Mouse (Mus musculus): ENCODE measurements at regions not wholly inside any gene's neighbourhood (a gene's known extent, or its start where the extent isn't known, plus 50 kb on each side); places are given as distances from the start of the nearest gene placed in this dataset.

DNA sequence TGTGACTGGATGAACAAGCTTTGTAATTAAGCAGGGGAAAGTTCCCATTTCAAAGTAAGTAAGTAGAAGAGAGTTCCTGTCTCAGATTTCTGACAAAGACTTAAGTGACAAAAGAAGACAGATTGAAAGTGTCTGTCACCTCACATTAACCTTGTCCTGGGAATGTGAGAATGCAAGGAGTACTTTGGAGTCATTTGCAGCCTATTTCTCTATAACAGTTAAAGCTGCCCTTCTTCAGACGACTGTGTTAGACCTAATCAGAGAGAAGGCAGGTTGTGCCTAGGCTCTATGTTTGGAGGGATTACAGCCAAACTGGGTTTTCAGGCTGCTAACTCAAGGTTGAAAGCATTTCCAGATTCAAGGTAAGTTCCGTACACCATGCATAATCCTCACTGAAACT, 446.5 kb downstream of the Pdgfc start:
- no peak for DNase-seq (ENCODE audit: extremely low read depth, low read depth)

- no peak for DNase-seq (ENCODE audit: extremely low read depth, low read depth)
Observed at GRCm38 (mm10) chr3:81483363-81483762, 447.1 kb downstream of the Pdgfc start.

- DNase-seq (ENCODE audit: extremely low read depth, low read depth) = no peak
Observed at GRCm38 (mm10) chr3:81505316-81505715, 427.1 kb upstream of the Ctso start.

GRCm38 (mm10) chr3:81508611-81509010, 423.8 kb upstream of the Ctso start:
- no peak for DNase-seq (ENCODE audit: extremely low read depth, low read depth)

- DNase-seq (ENCODE audit: extremely low read depth, low read depth) = no peak
Observed at GRCm38 (mm10) chr3:81521804-81522203, 410.6 kb upstream of the Ctso start.

- DNase-seq (ENCODE audit: extremely low read depth, low read depth) = no peak
Observed at GRCm38 (mm10) chr3:81530872-81531271, 401.5 kb upstream of the Ctso start.

GRCm38 (mm10) chr3:81535448-81536205, 396.8 kb upstream of the Ctso start:
- no peak for DNase-seq (ENCODE audit: extremely low read depth, low read depth)

- DNase-seq (ENCODE audit: extremely low read depth, low read depth) = no peak
Observed at GRCm38 (mm10) chr3:81554773-81555172, 377.6 kb upstream of the Ctso start.

GRCm38 (mm10) chr3:81562610-81563258, 369.7 kb upstream of the Ctso start:
- DNase-seq (ENCODE audit: extremely low read depth, low read depth) = no peak

- no peak for DNase-seq (ENCODE audit: extremely low read depth, low read depth)
Observed at GRCm38 (mm10) chr3:81563858-81564756, 368.3 kb upstream of the Ctso start.

- no peak for DNase-seq (ENCODE audit: extremely low read depth, low read depth)
Observed at GRCm38 (mm10) chr3:81564757-81565063, 367.7 kb upstream of the Ctso start.

- no peak for DNase-seq (ENCODE audit: extremely low read depth, low read depth)
Observed at GRCm38 (mm10) chr3:81583387-81584027, 348.9 kb upstream of the Ctso start.

- no peak for DNase-seq (ENCODE audit: extremely low read depth, low read depth)
Observed at GRCm38 (mm10) chr3:81589109-81589508, 343.3 kb upstream of the Ctso start.

DNA sequence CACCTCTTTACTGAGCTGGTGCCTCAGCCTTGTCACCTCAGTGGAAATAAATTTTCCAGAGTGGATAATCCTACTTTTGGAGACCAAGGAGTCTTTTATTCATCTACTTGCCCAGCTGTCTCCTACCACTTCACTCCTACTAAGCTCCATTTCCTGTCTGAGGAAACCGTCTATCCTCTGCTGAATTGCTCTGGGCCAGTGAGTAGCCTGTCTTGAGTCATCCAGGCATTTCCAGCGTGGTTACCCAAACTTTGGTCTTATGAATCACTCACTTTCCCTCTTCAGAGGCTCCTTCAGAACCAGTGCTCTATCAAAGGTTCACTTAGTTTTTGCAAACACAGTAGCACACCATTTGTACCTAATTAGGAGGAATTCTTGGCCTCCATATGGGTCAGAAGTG, 303.2 kb upstream of the Ctso start:
- no peak for DNase-seq (ENCODE audit: extremely low read depth, low read depth)

GRCm38 (mm10) chr3:81658490-81658889, 273.9 kb upstream of the Ctso start:
- no peak for DNase-seq (ENCODE audit: extremely low read depth, low read depth)

DNA sequence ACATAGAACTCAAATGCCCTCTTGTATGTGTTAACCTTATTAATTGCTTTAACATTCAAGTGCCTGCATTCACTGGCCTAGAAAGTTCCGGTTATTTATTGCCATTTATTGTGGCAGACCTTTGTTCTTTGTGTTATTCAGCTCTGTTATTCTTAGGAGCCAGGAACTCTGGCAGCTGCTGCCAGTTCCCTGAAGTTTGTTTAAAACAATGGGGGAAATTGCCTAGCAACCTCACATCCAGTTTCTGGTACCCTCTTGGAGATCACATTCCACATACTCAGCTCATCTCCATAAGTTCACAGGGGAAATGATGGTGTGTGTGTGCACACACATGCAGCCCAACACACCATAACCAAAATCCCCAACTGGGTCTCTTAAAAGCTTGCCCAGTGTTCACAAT, 270.8 kb upstream of the Ctso start:
- no peak for DNase-seq (ENCODE audit: extremely low read depth, low read depth)

GRCm38 (mm10) chr3:81666262-81666661, 266.1 kb upstream of the Ctso start:
- DNase-seq (ENCODE audit: extremely low read depth, low read depth) = no peak

DNA sequence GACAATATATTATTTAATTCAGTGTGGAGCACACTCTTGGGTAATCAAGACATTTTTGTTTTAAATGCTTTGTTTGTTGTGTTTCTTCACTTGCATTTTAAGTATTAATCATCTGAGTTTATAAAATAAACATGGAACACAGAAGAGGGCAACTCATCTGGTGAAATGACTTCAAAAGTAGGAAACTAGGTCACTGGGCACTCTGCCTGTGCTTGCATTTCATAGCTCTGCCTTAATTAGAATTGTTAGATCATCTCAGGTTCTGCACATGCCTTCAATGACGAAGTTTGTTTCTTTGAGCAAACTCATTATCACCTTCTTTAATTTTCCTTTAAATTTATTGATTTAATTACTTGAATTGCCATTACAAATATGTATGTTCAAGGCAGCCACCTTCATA, 255.8 kb upstream of the Ctso start:
- DNase-seq (ENCODE audit: extremely low read depth, low read depth) = no peak

DNA sequence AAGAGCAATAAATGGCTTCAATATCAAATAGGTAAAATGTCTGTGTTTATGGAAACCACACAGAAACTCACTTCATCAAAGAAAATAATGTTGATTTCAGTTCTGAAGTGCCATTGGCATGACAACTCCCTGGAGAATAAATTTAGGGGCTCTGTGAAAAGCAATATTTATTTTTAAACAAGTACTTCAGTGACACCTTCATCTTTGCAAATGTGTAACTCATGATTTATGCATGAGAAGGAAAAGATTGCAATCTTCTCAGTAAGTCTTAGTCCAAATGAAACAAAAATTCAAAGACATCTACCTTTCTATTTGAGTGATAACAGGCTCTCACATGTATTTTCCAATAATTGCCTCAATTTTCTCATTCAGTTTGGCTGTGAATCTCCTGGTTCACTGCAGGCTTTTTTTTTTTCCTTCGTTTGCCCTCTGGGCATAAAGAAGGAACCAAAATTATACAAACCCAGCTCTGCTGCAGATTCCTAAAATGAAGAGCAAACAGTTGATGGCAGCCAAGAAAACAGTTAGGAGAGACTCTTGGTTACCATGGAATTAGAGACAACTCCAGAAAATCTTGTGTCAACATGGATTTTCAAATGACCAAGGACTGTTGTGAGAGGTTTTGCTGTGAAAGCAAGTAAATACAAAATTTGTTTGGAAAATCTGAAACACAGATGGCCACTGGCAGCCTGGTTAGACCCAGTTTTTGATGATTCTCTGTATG, 230.3 kb upstream of the Ctso start:
- DNase-seq (ENCODE audit: extremely low read depth, low read depth) = no peak

- DNase-seq (ENCODE audit: extremely low read depth, low read depth) = no peak
Observed at GRCm38 (mm10) chr3:81718911-81719310, 213.5 kb upstream of the Ctso start.

GRCm38 (mm10) chr3:81735463-81735862, 196.9 kb upstream of the Ctso start:
- no peak for DNase-seq (ENCODE audit: extremely low read depth, low read depth)
